Mouse (Mus musculus): ENCODE measurements around the gene Gm28539.
A peak's percentile ranks its signal among the peaks of the same experiment; 100 is the strongest.
"Not testable (repeated sequence)": the region's sequence is repeated elsewhere in the genome, so short reads cannot be mapped to it uniquely, and the experiment has no call there.

Gm28539 gene

DNA sequence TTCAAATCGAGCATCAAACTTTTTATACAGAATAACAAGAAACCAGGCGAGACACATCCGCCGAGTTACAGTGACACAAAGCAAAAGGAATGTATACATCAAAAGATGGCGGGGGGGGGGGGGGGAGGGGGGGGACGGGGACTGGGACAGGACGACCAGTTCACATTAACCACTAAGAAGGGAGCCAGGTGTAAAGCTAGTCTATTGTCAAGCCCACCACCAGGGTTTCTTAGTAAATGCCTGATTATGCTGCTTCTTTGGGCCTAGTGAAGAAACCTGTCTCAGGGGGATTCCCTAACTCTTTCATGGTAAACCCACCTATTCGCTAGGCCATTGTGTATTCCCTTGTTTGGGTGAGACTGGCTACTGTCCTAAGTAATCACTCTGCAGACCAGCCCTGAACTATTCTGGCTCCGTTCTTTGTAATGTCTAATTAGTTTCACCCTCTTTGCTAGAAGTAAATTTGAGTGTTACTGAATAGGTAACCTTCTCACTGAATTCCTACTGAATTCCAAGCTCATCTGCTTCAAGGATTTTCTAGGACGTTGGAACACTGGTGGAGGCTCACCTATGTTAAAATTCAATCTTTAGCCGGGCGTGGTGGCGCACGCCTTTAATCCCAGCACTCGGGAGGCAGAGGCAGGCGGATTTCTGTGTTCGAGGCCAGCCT, 13.3 kb downstream of the Gm28539 start:
- not testable (repeated sequence) for DNase-seq (ENCODE audit: low spot score in 2 of 2)

DNA sequence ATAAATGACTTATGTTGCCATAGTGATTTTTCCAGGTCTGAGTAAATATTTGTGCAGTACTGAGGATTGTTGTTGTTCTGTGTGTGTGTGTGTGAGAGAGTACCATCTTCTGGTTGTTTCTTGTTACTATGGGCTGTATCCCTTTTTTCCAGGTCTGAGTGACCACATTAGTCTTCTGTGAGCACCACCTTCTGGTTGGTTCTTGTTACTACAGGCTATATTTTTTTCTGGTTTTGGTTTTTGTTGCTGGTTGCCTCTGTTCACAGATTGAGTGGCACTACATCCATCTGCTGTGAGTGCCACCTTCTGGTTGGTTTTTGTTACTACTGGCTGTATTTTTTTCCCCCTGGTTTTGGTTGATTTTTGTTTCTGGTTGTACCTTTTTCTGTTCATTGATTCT, 22.2 kb downstream of the Gm28539 start:
- DNase-seq (ENCODE audit: low spot score in 2 of 2), result peak; percentile 53 to 56

DNA sequence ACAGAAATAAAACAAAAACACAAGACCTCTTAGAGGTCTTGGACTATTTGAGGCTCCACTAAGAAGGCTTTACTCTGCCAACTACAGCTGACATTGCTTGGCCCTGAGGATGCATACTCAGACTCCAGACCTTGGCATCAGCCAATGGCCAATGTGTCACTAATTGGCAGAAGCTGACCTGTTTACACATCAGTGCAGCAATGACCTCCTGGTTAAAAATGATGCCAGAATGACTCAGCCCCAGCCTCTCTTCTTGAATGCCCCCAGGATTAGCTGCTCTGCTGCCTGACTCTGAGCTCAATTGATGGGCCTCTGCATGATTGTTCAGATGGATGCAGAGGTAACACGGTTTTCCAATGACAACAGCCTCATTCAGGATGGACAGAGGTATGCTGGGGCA, 23.8 kb downstream of the Gm28539 start:
- no peak for DNase-seq (ENCODE audit: low spot score in 2 of 2)

DNA sequence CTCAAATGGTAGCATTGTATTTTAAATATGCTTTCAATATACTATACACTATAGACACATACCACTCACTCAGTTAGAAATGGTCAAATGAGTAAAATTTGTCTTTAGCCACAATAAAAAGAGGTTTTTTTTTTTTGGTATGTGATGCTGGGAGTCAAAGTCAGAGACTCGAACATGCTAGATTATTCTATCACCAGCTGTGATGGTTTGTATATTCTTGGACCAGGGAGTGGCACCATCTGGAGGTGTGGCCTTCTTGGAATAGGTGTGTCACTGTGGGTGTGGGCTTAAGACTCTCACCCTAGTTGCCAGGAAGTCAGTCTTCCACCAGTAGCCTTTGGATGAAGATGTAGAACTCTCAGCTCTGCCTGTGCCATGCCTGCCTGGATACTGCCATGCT, 34.1 kb downstream of the Gm28539 start:
- not testable (repeated sequence) for DNase-seq (ENCODE audit: low spot score in 2 of 2)

DNA sequence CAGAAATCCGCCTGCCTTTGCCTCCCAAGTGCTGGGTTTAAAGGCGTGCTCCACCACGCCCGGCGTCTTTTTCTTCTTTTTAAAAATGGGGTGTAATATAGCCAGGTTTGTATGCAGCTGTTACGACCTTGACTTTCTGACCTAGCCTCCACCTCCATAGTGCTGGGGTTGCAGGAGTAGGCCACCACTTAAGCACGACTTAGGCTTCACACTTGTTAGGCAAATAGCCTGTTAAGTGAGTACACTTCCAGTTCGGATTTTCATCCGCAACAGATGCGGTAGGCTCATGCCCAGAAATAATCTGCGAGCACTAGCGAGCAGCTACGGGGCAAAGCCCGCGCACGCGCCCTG, 39.7 kb downstream of the Gm28539 start:
- no peak for DNase-seq (ENCODE audit: low spot score in 2 of 2)

DNA sequence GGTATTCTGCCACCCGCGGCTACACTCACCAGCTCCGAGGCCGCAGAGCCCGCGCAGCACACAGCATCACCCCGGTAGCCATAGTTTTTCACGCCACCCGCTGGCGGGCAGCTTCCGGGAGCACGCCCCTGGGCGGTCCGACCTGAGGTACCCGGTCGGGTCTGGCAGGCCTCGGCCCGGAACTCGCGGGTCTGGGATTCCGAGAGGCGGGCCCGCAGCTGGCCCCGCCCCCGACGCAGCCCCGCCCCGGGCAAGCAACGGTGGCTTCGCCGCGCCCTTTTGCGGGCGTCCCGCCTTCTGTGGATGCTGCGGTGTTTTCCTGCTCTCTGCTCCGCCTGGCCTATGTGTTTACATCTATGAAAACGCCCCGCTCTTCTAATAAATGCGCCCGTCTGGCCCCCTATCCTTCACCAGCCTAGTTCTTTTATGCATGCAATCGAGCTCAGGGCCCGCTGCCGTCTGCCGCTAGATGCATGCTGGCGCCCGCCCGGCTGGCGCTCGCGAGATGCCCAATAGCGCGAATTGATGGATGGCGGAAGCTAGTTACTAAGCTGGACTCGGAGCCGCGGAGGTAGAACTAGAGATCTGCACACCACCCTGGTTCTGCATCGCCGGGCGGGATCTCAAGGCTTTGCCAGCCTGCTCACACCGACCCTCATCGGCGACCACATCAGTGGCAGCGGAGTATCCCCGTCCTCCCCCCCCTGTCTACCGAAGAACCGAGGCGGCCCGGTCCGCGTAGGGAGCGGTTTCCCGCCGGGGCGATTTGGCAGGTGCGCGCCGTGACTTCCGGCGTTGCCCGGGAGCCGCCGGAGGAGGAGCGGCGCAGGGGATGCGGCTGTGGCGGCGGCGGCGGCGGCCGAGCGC, 40.3 kb downstream of the Gm28539 start, which contains the start of the genes Mrpl40 and Hira:
Mrpl40 (minus strand) TSS at position 421 of the 867 bp plus-strand sequence.
Hira (plus strand) TSS at position 596 of the 867 bp plus-strand sequence.
- DNase-seq (ENCODE audit: low spot score in 2 of 2), result peak; percentile 91 to 93

DNA sequence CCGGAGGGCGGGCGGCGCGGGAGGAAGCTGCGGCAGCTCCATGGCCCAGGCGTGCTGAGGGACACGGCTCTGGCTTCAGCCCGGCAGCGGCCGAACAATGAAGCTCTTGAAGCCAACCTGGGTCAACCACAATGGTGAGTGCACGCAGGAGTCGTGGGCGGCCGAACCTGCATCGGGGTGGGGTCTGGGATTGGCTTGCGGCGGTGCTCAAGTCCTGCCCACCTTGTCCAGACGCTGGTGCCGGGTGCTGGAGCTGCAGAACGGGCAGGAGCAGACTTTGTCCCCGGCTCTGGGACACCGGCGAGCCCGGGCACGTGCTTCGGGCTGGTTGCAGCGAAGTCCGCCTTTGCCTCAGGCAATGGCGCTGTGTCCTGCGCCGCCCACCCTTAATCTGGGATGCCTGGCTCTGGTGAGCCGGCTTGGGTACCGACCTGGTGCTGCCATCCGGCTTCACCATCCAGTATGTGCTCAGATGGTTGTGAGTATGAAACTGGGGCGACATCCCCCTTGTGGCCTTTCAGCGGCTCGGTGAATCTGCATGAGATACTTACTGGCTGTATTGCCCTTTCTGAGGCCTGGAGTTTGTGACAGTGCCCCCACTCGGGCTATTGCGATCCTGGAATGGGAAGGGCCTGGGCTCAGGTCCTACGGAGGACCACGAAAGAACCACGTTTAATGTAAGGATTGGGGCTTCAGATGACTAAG, 41.2 kb downstream of the Gm28539 start:
- peak; percentile 51 to 69 for DNase-seq (ENCODE audit: low spot score in 2 of 2)

DNA sequence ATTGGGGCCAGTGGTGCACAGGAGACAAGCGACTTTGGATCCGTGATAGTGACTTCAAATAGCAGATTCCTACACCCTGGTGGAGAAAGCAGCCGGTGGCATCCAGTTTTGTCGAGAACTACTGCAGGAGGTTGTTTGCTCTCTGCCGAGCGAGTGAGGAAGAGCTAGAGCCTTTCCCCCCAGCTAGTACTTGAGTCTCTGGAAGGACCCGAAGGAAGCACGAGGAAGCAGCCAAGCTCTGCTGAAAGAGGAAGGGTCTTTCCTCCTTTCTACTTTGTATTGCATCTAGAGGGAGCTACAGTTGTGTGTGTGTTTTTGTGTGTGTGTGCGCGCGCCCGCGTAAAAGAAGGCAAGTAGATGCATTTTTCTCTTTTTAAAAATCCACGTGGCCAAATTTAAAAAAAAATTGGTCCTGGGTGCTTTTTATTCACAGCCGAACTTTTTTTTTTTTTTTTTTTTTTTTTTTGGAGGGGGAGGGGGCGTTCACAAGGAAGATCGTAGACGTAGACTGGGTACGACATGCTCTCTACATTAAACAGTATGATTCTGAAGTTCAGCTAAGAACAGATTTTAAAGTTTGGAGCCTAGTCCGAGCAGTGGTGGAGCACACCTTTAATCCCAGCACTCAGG, 41.8 kb downstream of the Gm28539 start:
- DNase-seq (ENCODE audit: low spot score in 2 of 2), result no peak

DNA sequence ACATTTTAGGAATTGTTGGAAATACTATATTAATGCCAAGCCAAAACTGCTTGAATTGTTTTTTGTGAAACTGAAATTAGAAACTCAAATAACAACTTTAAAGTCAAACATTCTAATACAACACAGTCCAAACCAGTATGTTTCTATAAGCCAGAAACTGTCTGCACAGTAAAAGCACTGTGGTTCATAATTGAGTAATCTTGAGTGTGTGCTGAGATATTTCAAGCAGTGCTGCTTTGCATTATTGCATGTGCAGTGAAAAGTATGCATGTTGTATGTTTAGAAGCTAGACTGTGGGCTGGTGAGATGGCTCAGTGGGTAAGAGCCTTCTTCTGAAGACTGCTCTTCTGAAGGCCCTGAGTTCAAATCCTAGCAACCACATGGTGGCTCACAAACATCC, 47.7 kb downstream of the Gm28539 start:
- DNase-seq (ENCODE audit: low spot score in 2 of 2), result no peak

DNA sequence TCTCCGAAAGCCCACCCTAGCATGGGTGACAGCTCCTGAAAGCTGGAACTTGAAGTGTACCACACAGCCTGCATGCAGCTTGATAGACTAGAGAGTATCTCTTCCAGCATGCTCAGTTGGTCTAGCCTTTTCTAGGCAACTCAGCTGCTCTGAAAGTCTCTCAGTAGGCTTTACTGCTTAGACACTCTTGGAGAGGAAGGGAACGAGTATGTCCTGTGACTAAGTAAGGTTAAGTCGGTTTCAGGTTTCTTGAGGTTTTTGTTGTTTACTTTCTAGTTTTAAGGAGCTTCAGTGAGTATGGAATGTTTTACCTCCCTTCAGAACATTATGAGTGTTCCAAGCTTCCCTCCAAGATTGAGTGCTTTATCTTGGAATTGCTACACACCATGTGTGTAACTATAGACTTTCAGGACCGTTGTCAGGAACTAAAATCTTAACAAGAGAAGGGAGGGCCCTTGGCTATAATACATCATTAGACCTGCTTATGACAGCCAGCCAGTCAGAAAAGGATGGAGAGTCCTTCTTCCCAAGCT, 57.5 kb downstream of the Gm28539 start:
- no peak for DNase-seq (ENCODE audit: low spot score in 2 of 2)

DNA sequence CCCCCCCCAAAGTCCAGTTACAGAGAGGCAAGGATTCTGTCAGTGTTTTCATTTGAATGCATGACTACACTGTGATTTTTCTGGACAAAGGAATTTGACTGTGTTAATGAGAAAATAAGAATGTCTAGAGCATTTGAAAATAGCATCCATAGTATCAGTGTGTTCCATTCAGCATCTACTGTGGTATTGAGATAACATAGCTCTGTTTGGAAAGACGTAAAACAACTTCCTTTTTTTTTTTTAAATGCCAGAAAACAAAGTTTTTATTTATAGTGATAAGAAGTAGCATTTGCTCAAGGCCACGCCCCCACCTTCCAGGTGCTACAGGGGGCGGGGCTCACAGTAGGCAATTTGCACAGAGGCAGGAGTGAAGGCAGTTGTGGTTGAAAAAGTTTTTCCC, 58.9 kb downstream of the Gm28539 start:
- no peak for DNase-seq (ENCODE audit: low spot score in 2 of 2)

DNA sequence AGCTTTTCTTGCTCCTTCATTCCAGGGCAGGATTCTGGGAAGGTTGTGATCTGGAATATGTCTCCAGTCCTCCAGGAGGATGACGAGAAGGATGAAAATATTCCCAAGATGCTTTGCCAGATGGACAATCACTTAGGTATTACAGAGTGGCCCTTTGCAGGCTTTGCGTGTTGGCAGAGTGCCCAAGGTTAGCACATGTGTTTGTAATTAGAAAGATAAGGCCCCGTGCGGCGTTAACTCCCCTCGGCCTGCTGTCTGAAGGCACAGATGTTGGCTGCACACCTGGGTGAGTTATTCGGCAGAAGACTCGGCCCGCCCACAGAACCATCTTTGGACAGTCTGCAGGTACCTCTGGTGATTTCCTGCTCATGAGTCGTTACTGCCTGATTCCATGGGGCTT, 60.0 kb downstream of the Gm28539 start:
- no peak for DNase-seq (ENCODE audit: low spot score in 2 of 2)

DNA sequence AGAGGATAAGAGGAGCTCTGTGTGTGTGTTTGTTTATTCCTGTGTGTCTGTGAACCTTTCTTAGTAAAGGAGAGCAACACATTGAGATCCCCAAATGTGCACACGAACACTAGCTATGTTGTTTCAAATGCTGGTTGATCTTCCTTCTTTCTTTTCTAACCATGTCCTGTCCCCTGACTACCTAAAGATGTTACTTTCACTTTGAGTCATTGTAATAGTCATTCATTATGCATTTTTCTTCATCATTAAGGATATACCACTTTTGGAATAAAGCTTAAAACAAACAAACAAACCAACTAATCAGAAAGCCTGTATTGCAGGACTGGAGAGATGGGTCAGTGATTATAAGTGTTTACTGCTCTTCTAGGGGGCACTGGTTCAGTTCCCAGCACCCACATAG, 69.3 kb downstream of the Gm28539 start:
- DNase-seq (ENCODE audit: low spot score in 2 of 2), result no peak

DNA sequence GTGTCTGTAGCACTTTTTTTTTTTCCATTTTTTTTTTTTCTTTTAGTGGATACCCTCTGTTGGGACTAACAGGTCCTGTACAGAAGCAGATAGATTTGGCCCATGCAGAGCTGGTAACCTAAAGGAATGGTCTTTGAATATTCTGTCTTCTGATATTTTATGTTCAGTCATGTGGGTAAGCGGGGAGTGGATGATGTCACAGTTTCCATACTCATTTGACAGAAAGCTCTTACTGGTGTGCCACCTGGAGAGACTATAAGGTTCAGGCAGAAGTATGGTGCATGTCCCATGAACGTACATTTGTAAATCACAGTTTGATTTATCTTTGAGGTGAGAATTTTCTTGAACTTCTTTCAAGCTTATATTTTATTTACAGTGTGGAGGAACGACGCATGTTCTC, 79.7 kb downstream of the Gm28539 start:
- no peak for DNase-seq (ENCODE audit: low spot score in 2 of 2)

DNA sequence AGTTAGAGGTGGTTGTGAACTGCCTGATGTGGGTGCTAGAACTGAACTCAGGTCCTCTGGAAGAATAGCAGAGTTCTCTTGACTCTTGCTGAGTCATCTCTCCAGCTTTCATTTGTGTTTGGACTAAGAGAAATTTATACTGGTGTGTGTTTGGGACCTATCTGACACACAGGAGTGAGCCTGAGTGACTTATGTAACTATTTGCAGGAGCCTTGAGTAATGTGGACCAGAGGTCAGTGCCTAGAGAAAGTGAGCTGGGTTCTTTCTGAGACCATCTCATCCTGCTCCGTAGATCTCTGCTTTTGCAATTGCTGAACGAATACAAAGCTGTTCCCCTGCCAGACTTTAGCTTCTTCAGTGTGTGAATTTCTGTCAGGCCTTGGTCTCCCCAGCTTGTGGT, 85.4 kb downstream of the Gm28539 start:
- DNase-seq (ENCODE audit: low spot score in 2 of 2), result no peak

DNA sequence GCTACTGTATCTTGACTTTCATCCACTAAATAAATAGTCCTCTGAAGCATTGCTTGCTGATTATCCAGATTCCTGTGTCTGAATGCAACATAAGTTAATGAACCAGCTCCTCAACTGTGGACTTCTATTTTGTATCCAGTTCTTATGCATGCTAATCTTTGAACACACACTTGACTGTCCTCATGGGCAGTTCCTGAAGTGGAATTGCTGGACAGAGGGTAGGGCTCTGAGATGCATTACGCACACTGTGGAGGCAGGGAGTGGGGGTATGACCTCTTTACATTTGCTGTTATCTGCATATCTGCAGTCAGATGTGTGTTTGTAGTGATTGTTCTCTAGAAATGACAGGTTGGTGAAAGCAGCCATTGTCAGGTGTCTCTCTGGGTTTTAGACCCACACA, 91.6 kb downstream of the Gm28539 start:
- no peak for DNase-seq (ENCODE audit: low spot score in 2 of 2)

DNA sequence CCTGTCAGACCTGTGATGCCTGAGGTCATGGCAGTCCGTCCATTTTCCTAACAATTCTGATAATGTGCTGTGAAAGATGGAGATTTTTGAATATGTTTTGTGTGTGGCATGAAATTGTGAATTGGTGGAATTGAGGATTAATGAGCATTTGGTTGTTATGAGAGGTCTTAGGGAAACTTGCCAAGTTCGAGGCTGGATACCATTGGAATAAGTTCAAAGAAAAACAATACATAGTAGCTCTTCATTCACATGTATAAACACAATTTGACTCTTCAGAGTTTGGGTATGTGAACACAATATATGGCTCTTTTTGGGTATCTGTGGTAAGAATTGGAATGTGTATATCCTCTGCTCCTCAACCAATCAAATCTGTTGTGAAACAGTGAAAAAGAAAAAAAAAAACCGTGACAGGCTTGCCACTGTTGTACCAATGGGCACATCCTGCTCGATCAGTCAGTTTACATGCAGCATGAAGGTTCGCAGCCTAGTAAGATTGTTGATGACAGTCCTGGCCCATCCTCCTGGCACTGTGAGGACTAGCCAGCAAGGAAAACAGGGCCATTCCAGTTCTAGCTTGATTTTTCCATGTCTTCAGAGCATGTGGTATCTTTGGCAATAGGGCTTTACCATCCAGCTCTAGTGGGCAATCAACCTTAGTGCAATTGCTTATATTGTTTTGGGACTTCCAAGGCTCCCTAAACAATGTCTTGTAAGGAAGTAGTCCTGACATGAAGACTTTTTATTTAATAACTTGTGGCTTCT, 102.1 kb downstream of the Gm28539 start:
- DNase-seq (ENCODE audit: low spot score in 2 of 2), result no peak

DNA sequence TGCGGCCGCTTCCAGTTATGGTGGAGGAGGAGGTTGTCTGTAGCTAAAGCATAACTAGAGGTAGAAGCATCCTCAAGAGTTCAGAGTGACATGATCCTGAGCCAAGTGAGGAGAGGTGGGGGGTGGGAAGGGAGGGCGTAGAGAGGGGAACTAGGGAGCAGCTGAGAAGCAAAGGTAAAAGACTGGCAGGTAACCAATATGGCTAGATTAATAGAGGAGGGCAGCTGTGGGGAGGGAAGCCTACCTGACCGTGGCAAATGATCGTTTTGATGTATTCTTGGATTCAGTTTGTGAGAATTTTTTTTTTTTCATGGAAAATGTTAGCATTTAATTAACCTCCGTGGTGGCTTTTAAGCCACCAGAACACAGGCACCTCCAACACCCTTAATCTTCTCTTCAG, 107.5 kb downstream of the Gm28539 start:
- DNase-seq (ENCODE audit: low spot score in 2 of 2), result no peak

DNA sequence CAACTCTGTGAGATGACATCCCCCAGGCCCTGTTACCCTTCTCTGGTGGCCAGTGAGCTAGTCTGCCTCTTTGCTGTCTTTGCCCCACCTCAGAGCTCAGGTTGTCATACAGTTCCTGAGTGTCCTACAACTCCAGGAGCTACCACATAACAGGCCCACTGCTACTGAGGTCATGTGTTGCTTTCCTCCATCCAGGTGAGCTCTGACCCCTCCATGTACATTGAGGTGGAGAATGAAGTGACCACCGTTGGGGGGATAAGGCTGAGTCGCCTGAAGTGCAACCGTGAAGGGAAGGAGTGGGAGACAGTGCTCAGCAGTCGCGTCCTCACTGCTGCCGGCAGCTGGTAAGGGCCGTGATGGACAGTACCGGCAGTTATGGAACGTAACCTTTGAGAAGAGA, 112.6 kb downstream of the Gm28539 start:
- no peak for DNase-seq (ENCODE audit: low spot score in 2 of 2)

DNA sequence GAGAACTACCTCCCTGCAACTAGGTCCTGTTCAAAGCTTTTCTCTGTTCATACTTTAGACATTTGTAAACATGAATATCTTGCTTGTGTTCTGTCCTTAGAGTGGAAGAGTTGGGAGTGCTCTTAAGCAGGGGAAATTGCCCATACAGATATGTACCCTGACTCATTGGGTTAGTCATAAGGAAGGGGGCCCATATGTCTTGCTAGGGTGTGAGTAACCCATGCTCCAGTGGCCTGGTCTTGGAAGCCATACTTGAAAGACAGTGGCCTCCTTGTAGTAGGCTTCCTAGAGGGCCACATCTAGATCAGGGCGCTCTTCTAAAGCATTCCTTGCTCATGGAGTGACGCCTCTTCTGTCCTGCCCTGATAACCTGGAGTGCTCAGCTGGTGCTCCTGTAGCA, 114.0 kb downstream of the Gm28539 start:
- no peak for DNase-seq (ENCODE audit: low spot score in 2 of 2)

DNA sequence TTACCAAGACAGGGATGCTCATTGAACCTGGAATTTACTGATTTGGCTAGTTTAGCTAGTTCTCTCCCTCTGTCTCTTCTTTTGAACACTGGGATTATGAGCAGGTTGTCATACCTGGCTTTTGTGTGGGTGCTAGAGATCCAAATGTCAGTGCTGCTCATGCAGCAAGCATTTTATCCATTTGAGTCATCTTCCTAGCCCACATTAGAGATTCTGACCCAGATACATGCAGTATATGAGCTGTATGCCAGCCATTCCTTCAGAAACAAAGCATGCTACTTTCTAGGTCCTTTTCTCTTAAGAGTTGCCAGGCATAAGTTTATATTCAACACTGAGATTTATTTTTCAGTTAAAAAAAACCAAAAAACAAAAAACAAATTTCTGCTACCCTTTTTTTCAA, 116.4 kb downstream of the Gm28539 start:
- no peak for DNase-seq (ENCODE audit: low spot score in 2 of 2)
